Mouse (Mus musculus): ENCODE measurements around the gene Dnah2. TPM values are rescaled to one million over a fixed set of nuclear protein-coding genes. Genes with fewer than 3 reads are reported as not detected.
"Not testable (repeated sequence)": the region's sequence is repeated elsewhere in the genome, so short reads cannot be mapped to it uniquely, and the experiment has no call there.

The Dnah2 gene
- polyA plus RNA-seq, 1 experiment from 2014 or later, result 8.7 TPM

DNA sequence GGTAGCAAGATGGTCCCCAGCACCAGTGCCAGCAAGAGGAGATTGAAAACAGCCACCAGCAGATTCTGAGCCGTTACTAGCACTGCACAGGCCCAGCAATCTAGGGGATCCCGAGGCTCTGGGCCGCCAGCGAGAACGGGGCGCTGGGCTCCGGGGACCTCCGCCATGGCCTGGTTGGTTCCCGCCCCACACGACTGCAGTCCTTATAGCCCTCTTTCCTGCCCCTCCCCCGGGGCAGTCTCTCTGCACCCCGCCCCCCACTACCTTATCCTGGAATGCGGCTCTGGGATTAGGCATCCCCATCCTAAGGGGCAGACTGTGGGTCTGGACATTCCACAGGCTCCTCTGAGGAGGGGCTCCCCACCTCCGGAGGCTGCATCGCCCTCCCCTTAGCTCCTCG lies 150.9 kb downstream of the Dnah2 start, which contains the start of gene Tmem88:
Gene Tmem88, minus strand, starts transcription at position 176 of the 400 bp plus-strand sequence.
- 0 out of 2 replicates have a peak, but pooled peaks cover 5% of the 10 kb centered on the region for H3K4me1 ChIP-seq (replicated peaks; ENCODE audit: control insufficient read depth, insufficient read depth, low read length)
- H3K36me3 ChIP-seq (ENCODE audit: control insufficient read depth, insufficient read depth), result peaks cover 32% of the 10 kb centered on the region
- 24% methylated on average over 16 of the region's 16 CpGs for WGBS
- no peak for ATAC-seq
- H3K9ac ChIP-seq (ENCODE audit: low read depth, low read length), result peak within 1 kb of the TSS; percentile 42; the same call in 1 of the 2 replicates
- H3K4me3 ChIP-seq (ENCODE audit: low read depth, low read length), result peak within 1 kb of the TSS; percentile 26
- H3K27me3 ChIP-seq (replicated peaks; ENCODE audit: control insufficient read depth, insufficient read depth, low read length), result no peaks in the 10 kb centered on the region
- TF ChIP-seq CTCF (IDR thresholded peaks at IDR 0.05; ENCODE audit: low read depth), result no peak
- peak within 1 kb of the TSS; percentile 64 for H3K27ac ChIP-seq (ENCODE audit: low read depth, low read length)
- H3K9me3 ChIP-seq (ENCODE audit: control insufficient read depth), result no peaks in the 10 kb centered on the region
- peak within 1 kb of the TSS; percentile 76 for H3K4me2 ChIP-seq (replicated peaks; ENCODE audit: low read depth)

DNA sequence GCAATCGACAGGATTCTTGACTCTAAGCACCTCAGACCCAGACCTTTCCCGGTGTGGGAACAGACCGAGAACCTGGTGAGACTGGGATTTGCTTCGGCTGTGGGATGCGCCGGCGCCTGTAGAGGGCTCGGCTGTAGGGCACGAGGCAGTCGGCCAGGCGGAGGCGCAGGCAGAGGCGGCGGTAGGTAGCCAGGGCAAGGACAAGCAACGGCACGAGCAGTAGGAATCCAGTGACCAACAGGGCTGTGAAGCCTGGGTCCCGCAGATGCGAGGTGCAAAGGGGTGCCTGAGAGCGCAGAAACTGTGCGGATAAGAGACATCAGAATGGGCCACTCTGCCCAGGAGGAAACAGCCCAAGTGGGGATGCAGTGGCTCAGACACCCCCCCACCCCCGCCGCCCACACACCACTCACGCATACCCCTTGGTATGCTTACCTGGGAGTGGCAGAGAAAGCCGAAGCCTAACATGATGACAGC lies 151.3 kb downstream of the Dnah2 start:
- peak; percentile 34 for TF ChIP-seq CTCF (IDR thresholded peaks at IDR 0.05; ENCODE audit: low read depth)
- Histone ChIP-seq H3K9me3 (ENCODE audit: control insufficient read depth) (no peaks in the 10 kb centered on the region), H3K4me3 (ENCODE audit: low read depth, low read length) (peak overlapping the region; percentile 26), H3K4me1 (replicated peaks; ENCODE audit: control insufficient read depth, insufficient read depth, low read length) (0 out of 2 replicates have a peak, but pooled peaks cover 5% of the 10 kb centered on the region), H3K27me3 (replicated peaks; ENCODE audit: control insufficient read depth, insufficient read depth, low read length) (no peaks in the 10 kb centered on the region), H3K27ac (ENCODE audit: low read depth, low read length) (peak overlapping the region; percentile 64), H3K9ac (ENCODE audit: low read depth, low read length) (peak overlapping the region; percentile 42; the same call in 1 of the 2 replicates), H3K4me2 (replicated peaks; ENCODE audit: low read depth) (peak overlapping the region; percentile 76), H3K36me3 (ENCODE audit: control insufficient read depth, insufficient read depth) (peaks cover 32% of the 10 kb centered on the region)
- 35% methylated on average over 24 of the region's 24 CpGs for WGBS
- no peak for ATAC-seq

DNA sequence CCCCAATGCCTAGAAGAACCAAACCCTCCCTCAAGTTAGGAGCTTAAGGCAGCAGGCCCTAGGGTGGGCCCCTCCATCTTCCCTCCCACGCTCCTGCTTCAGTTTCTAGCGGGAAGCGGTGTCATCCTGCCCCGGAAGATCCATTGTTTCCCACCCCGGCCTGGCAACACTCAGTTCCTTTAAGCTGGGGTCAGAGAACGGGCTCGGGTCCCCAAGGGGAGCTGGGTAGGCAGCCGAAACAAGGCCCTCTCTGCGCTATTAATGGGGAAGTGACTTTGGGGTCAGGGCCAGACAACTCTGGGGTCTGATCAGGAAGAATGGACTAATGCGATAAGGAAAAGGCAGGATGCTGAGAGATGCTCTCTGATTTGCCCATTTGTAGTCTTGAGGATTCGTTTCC lies 152.1 kb downstream of the Dnah2 start:
- no peak for ATAC-seq
- peak overlapping the region; percentile 76 for H3K4me2 ChIP-seq (replicated peaks; ENCODE audit: low read depth)
- H3K27ac ChIP-seq (ENCODE audit: low read depth, low read length), result peak overlapping the region; percentile 91
- peaks cover 25% of the 10 kb centered on the region for H3K36me3 ChIP-seq (ENCODE audit: control insufficient read depth, insufficient read depth)
- TF ChIP-seq CTCF (IDR thresholded peaks at IDR 0.05; ENCODE audit: low read depth), result no peak
- no peaks in the 10 kb centered on the region for H3K27me3 ChIP-seq (replicated peaks; ENCODE audit: control insufficient read depth, insufficient read depth, low read length)
- peak overlapping the region; percentile 58 for H3K4me3 ChIP-seq (ENCODE audit: low read depth, low read length)
- 45% methylated on average over 11 of the region's 11 CpGs for WGBS
- 0 out of 2 replicates have a peak, but pooled peaks cover 5% of the 10 kb centered on the region for H3K4me1 ChIP-seq (replicated peaks; ENCODE audit: control insufficient read depth, insufficient read depth, low read length)
- H3K9ac ChIP-seq (ENCODE audit: low read depth, low read length), result peak overlapping the region; percentile 75; the same call in 1 of the 2 replicates
- H3K9me3 ChIP-seq (ENCODE audit: control insufficient read depth), result no peaks in the 10 kb centered on the region

DNA sequence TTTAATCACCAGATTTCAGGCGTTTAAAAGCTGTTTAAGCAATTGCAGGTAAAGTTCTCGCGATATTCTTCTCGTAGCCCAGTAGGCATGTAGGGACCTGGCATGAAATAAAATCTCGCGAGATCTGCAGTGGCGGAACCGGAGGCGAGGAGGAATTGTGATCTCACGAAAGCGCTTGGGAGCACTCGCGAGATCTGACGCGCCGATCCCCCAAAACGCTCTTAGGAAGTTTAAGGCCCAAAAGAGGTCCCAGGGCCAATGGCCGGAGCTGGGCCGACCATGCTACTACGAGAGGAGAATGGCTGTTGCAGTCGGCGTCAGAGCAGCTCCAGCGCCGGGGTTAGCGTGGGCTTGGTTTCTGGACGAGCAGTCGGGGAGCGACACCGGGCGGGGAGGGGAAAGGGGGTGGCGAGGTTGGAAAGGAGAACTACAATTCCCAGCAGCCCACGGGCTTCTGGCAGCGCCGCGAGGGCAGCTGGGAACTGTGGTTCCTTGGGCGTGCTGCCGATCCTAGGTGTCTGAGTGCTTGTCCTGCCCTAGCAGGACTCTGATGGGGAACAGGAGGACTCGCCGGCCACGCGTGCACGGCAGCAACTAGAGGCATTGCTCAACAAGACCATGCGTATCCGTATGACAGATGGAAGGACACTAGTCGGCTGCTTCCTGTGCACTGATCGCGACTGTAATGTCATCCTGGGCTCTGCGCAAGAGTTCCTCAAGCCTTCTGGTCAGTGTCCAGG lies 153.1 kb downstream of the Dnah2 start:
- H3K9ac ChIP-seq (ENCODE audit: low read depth, low read length), result peak overlapping the region; percentile 75
- ATAC-seq, result peak; percentile 91
- H3K36me3 ChIP-seq (ENCODE audit: control insufficient read depth, insufficient read depth), result peaks cover 16% of the 10 kb centered on the region
- peak overlapping the region; percentile 76 for H3K4me2 ChIP-seq (replicated peaks; ENCODE audit: low read depth)
- no peaks in the 10 kb centered on the region for H3K27me3 ChIP-seq (replicated peaks; ENCODE audit: control insufficient read depth, insufficient read depth, low read length)
- WGBS, result under 1% methylated on average over 48 of the region's 48 CpGs
- no peaks in the 10 kb centered on the region for H3K9me3 ChIP-seq (ENCODE audit: control insufficient read depth)
- H3K27ac ChIP-seq (ENCODE audit: low read depth, low read length), result peak overlapping the region; percentile 91
- H3K4me1 ChIP-seq (replicated peaks; ENCODE audit: control insufficient read depth, insufficient read depth, low read length), result 0 out of 2 replicates have a peak, but pooled peaks cover 5% of the 10 kb centered on the region
- TF ChIP-seq CTCF (IDR thresholded peaks at IDR 0.05; ENCODE audit: low read depth), result no peak
- peak overlapping the region; percentile 58 for H3K4me3 ChIP-seq (ENCODE audit: low read depth, low read length)

DNA sequence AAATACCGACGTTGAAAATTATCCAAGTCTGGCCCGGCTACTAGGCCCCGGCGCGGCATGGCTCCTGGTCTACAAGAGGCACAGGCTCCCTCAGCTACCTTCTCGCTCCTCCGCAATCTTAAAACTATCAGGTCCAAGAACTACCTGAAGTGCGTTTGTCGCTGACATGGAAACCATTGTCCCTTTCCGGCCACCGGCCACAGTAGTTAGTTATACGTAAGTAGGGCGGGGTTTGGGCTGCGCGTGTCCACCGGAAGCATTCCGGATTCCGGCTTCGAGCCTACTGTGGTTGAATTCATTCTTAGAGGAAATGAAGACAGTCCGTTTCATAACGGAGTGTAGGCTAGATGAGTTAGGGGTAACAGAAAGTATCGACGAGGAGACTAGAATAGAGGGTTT lies 153.7 kb downstream of the Dnah2 start, which contains the start of the genes Naa38 and Cyb5d1:
Gene Naa38, plus strand, starts transcription at position 253 of the 399 bp plus-strand sequence.
Gene Cyb5d1, minus strand, starts transcription at position 397 of the 399 bp plus-strand sequence.
- peak; percentile 75 for ATAC-seq

DNA sequence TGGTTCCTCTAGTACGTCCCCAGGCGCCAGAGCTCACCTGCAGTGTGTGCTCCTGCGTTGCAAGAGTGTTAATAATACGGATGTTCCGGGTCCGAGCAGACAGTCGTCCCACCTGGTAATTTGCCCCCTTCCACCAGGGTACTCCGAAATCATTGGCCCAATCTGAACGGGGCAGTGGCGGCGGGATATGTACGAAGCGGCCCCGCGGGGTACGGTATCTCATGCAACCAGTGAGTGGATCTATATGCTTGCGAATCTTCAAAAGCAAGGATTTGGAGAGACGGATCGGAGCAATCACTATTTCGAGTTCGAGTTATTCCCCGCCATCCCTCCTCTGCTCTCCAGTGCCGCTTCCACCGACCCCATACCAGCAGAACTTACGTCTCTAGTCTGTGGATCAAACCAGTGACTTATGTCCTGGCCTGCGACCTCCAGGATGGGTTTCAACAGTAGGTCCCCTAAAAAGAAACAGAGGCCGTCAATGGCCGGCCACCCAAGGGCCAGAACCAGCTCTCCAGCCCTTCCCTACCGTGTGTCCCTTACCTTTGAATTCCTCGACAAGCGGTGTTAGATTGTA lies 154.2 kb downstream of the Dnah2 start:
- ATAC-seq, result peak; percentile 9; the same call in 1 of the 2 replicates
- not testable (repeated sequence) for H3K27me3 ChIP-seq (replicated peaks; ENCODE audit: control insufficient read depth, insufficient read depth, low read length); H3K9me3 ChIP-seq (ENCODE audit: control insufficient read depth); H3K36me3 ChIP-seq (ENCODE audit: control insufficient read depth, insufficient read depth); H3K4me1 ChIP-seq (replicated peaks; ENCODE audit: control insufficient read depth, insufficient read depth, low read length)
- Histone ChIP-seq H3K4me2 (replicated peaks; ENCODE audit: low read depth) (peak overlapping the region; percentile 76), H3K27ac (ENCODE audit: low read depth, low read length) (peak overlapping the region; percentile 91), H3K9ac (ENCODE audit: low read depth, low read length) (peak overlapping the region; percentile 75), H3K4me3 (ENCODE audit: low read depth, low read length) (peak overlapping the region; percentile 58)
- 1% methylated on average over 31 of the region's 31 CpGs for WGBS

More for the DNA sequence above, 153.7 kb downstream of the Dnah2 start, which contains the start of the genes Naa38 and Cyb5d1:
- Histone ChIP-seq H3K36me3 (ENCODE audit: control insufficient read depth, insufficient read depth) (peaks cover 10% of the 10 kb centered on the region), H3K27ac (ENCODE audit: low read depth, low read length) (peak within 1 kb of the TSS; percentile 91), H3K4me3 (ENCODE audit: low read depth, low read length) (peak within 1 kb of the TSS; percentile 58), H3K9ac (ENCODE audit: low read depth, low read length) (peak within 1 kb of the TSS; percentile 75), H3K4me2 (replicated peaks; ENCODE audit: low read depth) (peak within 1 kb of the TSS; percentile 76)
- not testable (repeated sequence) for H3K4me1 ChIP-seq (replicated peaks; ENCODE audit: control insufficient read depth, insufficient read depth, low read length); H3K9me3 ChIP-seq (ENCODE audit: control insufficient read depth); H3K27me3 ChIP-seq (replicated peaks; ENCODE audit: control insufficient read depth, insufficient read depth, low read length)
- WGBS, result under 1% methylated on average over 21 of the region's 24 CpGs
